9 mouse cellular contexts compared by ENCODE assay signal in genomic region chr19:47454167-47455000, GRCm38 (mm10). TPM values are rescaled to one million over a fixed set of nuclear protein-coding genes. Genes with fewer than 3 reads are reported as not detected.
A peak's percentile ranks its signal among the peaks of the same experiment; 100 is the strongest.
DNase-seq lines count a peak whose midpoint lies in the region; ATAC-seq and TF ChIP-seq lines count a peak whose summit lies in the region.
"Had no signal": no experiment of that assay in that cellular context is flagged by ENCODE, and none has a peak within 500 bp of the region (broad histone marks: within the 10 kb centered on the region; RNA-seq: fewer than 3 reads in every experiment).

No protein-coding gene starts in this region.

- H3K27ac ChIP-seq in hindbrain, embryonic 16.5 days (ENCODE audit: low read depth, low read length), result peak overlapping the region; percentile 29; the same call in 1 of the 2 replicates
- no peak overlapping the region for H3K27ac ChIP-seq in hindbrain, embryonic 12.5 days
- H3K27ac ChIP-seq in thymus, adult 2 months (ENCODE audit: control insufficient read depth, insufficient read depth, low read length), result peak overlapping the region; percentile 39
- H3K27ac ChIP-seq in intestine, embryonic 14.5 days (ENCODE audit: low read depth), result peak overlapping the region; percentile 71

- peak overlapping the region; percentile 22; the same call in 1 of the 2 replicates for H3K9ac ChIP-seq in hindbrain, embryonic 16.5 days (ENCODE audit: low read depth, low read length)
- no peak overlapping the region for H3K9ac ChIP-seq in hindbrain, embryonic 12.5 days
- no peak overlapping the region for H3K9ac ChIP-seq in intestine, embryonic 14.5 days (ENCODE audit: low read length)

- TF ChIP-seq CTCF in thymus, adult 2 months (IDR thresholded peaks at IDR 0.05; ENCODE audit: borderline replicate concordance, control insufficient read depth, extremely low read depth, insufficient read depth, low read length, poor library complexity), result no peak

- WGBS in hindbrain, embryonic 16.5 days, result 66% methylated on average over 11 of the region's 11 CpGs
- 79% methylated on average over 11 of the region's 11 CpGs for WGBS in hindbrain, embryonic 12.5 days
- WGBS in thymus, adult 2 months, result 87% methylated on average over 11 of the region's 11 CpGs
- 57% methylated on average over 11 of the region's 11 CpGs for WGBS in intestine, embryonic 14.5 days

- no peak for TF ChIP-seq POLR2A in thymus, adult 2 months (IDR thresholded peaks at IDR 0.05; ENCODE audit: control insufficient read depth, extremely low read depth, insufficient read depth, low read length, poor library complexity)

- no peak for ATAC-seq in hindbrain, embryonic 16.5 days
- no peak for ATAC-seq in hindbrain, embryonic 12.5 days (ENCODE audit: low FRiP score)
- peak; percentile 7; the same call in 1 of the 2 replicates for ATAC-seq in intestine, embryonic 14.5 days (replicated peaks; ENCODE audit: low FRiP score, low TSS enrichment, low read depth)
- ATAC-seq in megakaryocyte-erythroid progenitor cell, adult 5-6 weeks (replicated peaks; ENCODE audit: low FRiP score, low TSS enrichment, poor library complexity, severe bottlenecking), result no peak

- H3K4me2 ChIP-seq in hindbrain, embryonic 16.5 days (ENCODE audit: low read length), result no peak overlapping the region
- no peak overlapping the region for H3K4me2 ChIP-seq in hindbrain, embryonic 12.5 days (replicated peaks)
- peak overlapping the region; percentile 7; the same call in 1 of the 2 replicates for H3K4me2 ChIP-seq in intestine, embryonic 14.5 days (ENCODE audit: low read length)

- H3K27me3 ChIP-seq in hindbrain, embryonic 16.5 days (replicated peaks; ENCODE audit: control insufficient read depth, insufficient read depth, low read length), result no peaks in the 10 kb centered on the region; the same call in 1 of the 2 replicates
- no peaks in the 10 kb centered on the region for H3K27me3 ChIP-seq in hindbrain, embryonic 12.5 days
- no peaks in the 10 kb centered on the region for H3K27me3 ChIP-seq in thymus, adult 2 months (ENCODE audit: control insufficient read depth, insufficient read depth, low read length)
- H3K27me3 ChIP-seq in intestine, embryonic 14.5 days (replicated peaks; ENCODE audit: control insufficient read depth, insufficient read depth, low read length), result no peaks in the 10 kb centered on the region

- peaks cover 15% of the 10 kb centered on the region for H3K4me1 ChIP-seq in hindbrain, embryonic 16.5 days (ENCODE audit: control insufficient read depth, insufficient read depth, low read depth, low read length)
- peaks cover 59% of the 10 kb centered on the region for H3K4me1 ChIP-seq in hindbrain, embryonic 12.5 days
- H3K4me1 ChIP-seq in thymus, adult 2 months (replicated peaks; ENCODE audit: control insufficient read depth, insufficient read depth, low read length), result peaks cover 80% of the 10 kb centered on the region
- H3K4me1 ChIP-seq in intestine, embryonic 14.5 days (replicated peaks; ENCODE audit: control insufficient read depth, insufficient read depth, low read length), result peaks cover 61% of the 10 kb centered on the region

- no peak overlapping the region for H3K4me3 ChIP-seq in hindbrain, embryonic 16.5 days (ENCODE audit: low read length)
- H3K4me3 ChIP-seq in hindbrain, embryonic 12.5 days, result no peak overlapping the region
- H3K4me3 ChIP-seq in thymus, adult 2 months (ENCODE audit: control insufficient read depth, insufficient read depth, low read length), result no peak overlapping the region
- H3K4me3 ChIP-seq in intestine, embryonic 14.5 days (ENCODE audit: low read depth, low read length), result no peak overlapping the region

- no peak for DNase-seq in thymus, adult 2 months
- DNase-seq in thymus, postnatal 25 days, result no peak
- no peak for DNase-seq in intestine, embryonic 14.5 days (ENCODE audit: low spot score)
- no peak for DNase-seq in ovary, postnatal 14 days (ENCODE audit: low spot score)
- no peak for DNase-seq in spleen, postnatal 36 days (ENCODE audit: low spot score in 2 of 2)
- DNase-seq: thymus, postnatal 36 days had no signal

- H3K9me3 ChIP-seq in hindbrain, embryonic 16.5 days (ENCODE audit: control insufficient read depth, low read length), result no peaks in the 10 kb centered on the region
- no peaks in the 10 kb centered on the region for H3K9me3 ChIP-seq in hindbrain, embryonic 12.5 days (replicated peaks)
- no peaks in the 10 kb centered on the region for H3K9me3 ChIP-seq in intestine, embryonic 14.5 days (ENCODE audit: control insufficient read depth, low read length)

- H3K36me3 ChIP-seq in hindbrain, embryonic 16.5 days (ENCODE audit: control insufficient read depth, insufficient read depth, low read length), result no peaks in the 10 kb centered on the region
- H3K36me3 ChIP-seq in hindbrain, embryonic 12.5 days, result no peaks in the 10 kb centered on the region
- no peaks in the 10 kb centered on the region for H3K36me3 ChIP-seq in thymus, adult 2 months (ENCODE audit: control insufficient read depth, insufficient read depth, low read length)
- H3K36me3 ChIP-seq in intestine, embryonic 14.5 days (ENCODE audit: control insufficient read depth, insufficient read depth, low read length), result no peaks in the 10 kb centered on the region

RNA-seq across cellular contexts. Expression of gene Sh3pxd2a, which starts 9.8 kb away (rescaled TPM):
- 1.8 and 2.2 TPM in 2 replicates for polyA plus RNA-seq in hindbrain, embryonic 16.5 days (2015; fragmentation: Nextera tagmentation; extraction: Ambion mirVana)
- polyA plus RNA-seq in hindbrain, embryonic 12.5 days (2016; fragmentation: Nextera tagmentation; extraction: Ambion mirVana), result 3.9 and 5.4 TPM in 2 replicates
- 19.4 and 21.0 TPM in 2 replicates for polyA plus RNA-seq in thymus, adult 2 months (2012; rRNA removed)
- polyA plus RNA-seq in intestine, embryonic 14.5 days (2014; fragmentation: Nextera tagmentation; extraction: Ambion mirVana), result 8.8 and 8.9 TPM in 2 replicates
- total RNA-seq in megakaryocyte-erythroid progenitor cell, adult 5-6 weeks (2014; fragmentation: Nextera tagmentation), result 0.55 and 0.96 TPM in 2 replicates
- 0.34 and 1.0 TPM in 2 replicates for total RNA-seq in megakaryocyte-erythroid progenitor cell, adult 5-6 weeks (2017)
